Mouse (Mus musculus): ENCODE results near the gene Vwa3a. TPM values are rescaled to one million over a fixed set of nuclear protein-coding genes. Genes with fewer than 3 reads are reported as not detected.

Gene Vwa3a
- polyA plus RNA-seq, 1 experiment: 0.05 TPM

DNA sequence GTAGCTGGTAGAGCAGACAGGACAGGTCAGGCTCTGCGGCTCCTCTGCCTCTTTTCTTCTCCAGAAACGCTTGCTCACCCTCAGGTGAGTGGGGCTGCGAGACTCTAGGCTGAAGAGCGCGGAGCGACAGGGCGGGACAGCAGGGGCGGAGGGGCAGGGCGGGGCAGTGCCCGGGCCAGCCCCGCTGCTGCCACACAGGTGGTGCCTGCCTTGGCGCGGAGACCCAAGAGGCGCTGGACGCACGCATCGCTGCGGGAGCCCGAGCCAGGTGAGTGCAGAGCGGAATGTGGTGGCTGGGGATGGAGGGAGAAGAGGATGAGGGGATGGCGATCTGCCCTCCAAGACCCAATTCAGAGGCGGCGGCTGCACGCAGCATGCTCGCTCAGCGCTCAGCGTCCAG is 70.6 kb downstream of the Vwa3a start:
- Histone ChIP-seq H3K4me3 (no peak overlapping the region), H3K4me2 (ENCODE audit: low read depth) (no peak overlapping the region), H3K36me3 (ENCODE audit: control insufficient read depth, insufficient read depth) (no peaks in the 10 kb centered on the region), H3K27me3 (ENCODE audit: control insufficient read depth, insufficient read depth, insufficient read length) (peaks cover 26% of the 10 kb centered on the region), H3K79me2 (ENCODE audit: control insufficient read depth, insufficient read depth) (no peaks in the 10 kb centered on the region), H3ac (ENCODE audit: control insufficient read depth, insufficient read length) (no peak overlapping the region)
- TF ChIP-seq CEBPB (IDR thresholded peaks at IDR 0.05; ENCODE audit: insufficient read depth, poor library complexity, severe bottlenecking) (no peak), E2F4 (IDR thresholded peaks at IDR 0.05; ENCODE audit: insufficient read depth) (no peak), MYOD1 (IDR thresholded peaks at IDR 0.05; ENCODE audit: control insufficient read depth in 1 of 3, insufficient read length in 2 of 3, low read depth in 2 of 3) (no peak), POLR2A (IDR thresholded peaks at IDR 0.05; ENCODE audit: insufficient read length, low read depth) (no peak), MYOG (IDR thresholded peaks at IDR 0.05; ENCODE audit: control insufficient read depth in 1 of 3, insufficient read depth in 1 of 3, insufficient read length in 2 of 3, low read depth in 2 of 3) (no peak), MAX (IDR thresholded peaks at IDR 0.05; ENCODE audit: low read depth) (no peak), USF1 (IDR thresholded peaks at IDR 0.05; ENCODE audit: low read depth) (no peak), REST (IDR thresholded peaks at IDR 0.05; ENCODE audit: insufficient read depth, insufficient read length) (no peak), SRF (IDR thresholded peaks at IDR 0.05; ENCODE audit: control insufficient read depth, insufficient read length, low read depth) (no peak), POLR2AphosphoS2 (IDR thresholded peaks at IDR 0.05; ENCODE audit: insufficient read length, low read depth) (no peak), TCF3 (IDR thresholded peaks at IDR 0.05; ENCODE audit: insufficient read length, low read depth) (no peak), TCF12 (IDR thresholded peaks at IDR 0.05; ENCODE audit: insufficient read depth, poor library complexity, severe bottlenecking) (no peak)

DNA sequence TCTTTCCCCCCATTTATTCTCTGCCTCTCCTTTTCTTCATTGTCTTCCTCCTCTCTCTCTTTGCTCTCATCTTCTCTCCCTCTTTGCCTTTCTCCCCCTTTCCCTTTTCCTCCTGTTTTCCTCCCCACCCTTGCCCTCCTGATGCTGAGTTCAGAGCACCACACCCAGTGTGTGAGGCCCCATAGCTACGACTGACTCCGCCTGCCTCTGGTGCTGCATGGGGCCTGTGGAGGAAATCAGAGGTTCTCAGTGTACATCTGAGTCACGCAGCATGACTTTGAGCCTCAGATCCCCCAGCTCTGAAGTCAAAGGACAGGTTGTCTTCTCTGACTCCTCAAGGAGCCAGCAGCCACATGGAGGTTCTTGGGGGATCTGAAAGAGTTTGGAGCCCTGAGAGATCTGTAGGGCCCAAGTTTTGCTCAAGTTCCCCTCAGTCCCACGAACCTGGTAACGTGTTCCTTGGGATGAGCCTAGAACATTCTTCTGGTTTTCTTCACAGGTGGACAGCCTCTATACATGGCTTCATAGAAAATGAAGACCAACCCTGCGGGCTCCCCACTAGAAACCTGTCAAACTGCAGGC is 72.8 kb downstream of the Vwa3a start, which contains the start of gene Gm5737:
Gene Gm5737 (plus strand): TSS at position 532 of the 582 bp plus-strand sequence.
- H3K4me2 ChIP-seq (ENCODE audit: low read depth): no peak within 1 kb of the TSS
- H3K27me3 ChIP-seq (ENCODE audit: control insufficient read depth, insufficient read depth, insufficient read length): peaks cover 32% of the 10 kb centered on the region

DNA sequence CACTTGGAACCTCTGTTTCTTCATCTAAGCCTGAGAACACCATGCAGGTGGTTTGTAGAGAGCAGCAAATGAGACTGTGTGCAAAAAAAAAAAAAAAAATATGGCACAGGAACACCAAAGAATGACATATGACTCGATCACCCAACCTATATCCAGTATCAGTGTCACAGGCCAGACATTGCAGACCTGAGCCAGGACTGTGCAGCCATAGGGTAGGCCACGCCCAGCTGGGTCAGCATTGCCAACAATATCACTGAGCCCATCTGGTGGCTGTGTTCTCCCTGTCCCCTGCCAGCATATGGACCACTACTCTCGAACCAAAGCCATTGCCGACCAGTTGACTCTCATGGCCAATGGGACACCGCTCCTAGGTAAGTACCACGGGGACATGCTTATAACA is 78.4 kb downstream of the Vwa3a start:
- Histone ChIP-seq H3K79me2 (ENCODE audit: control insufficient read depth, insufficient read depth) (no peaks in the 10 kb centered on the region), H3K27me3 (ENCODE audit: control insufficient read depth, insufficient read depth, insufficient read length) (peaks cover 13% of the 10 kb centered on the region), H3K4me3 (no peak overlapping the region), H3K4me2 (ENCODE audit: low read depth) (no peak overlapping the region), H3ac (ENCODE audit: control insufficient read depth, insufficient read length) (no peak overlapping the region), H3K36me3 (ENCODE audit: control insufficient read depth, insufficient read depth) (no peaks in the 10 kb centered on the region)
- TF ChIP-seq REST (IDR thresholded peaks at IDR 0.05; ENCODE audit: insufficient read depth, insufficient read length): no peak
- no peak for TF ChIP-seq SRF (IDR thresholded peaks at IDR 0.05; ENCODE audit: control insufficient read depth, insufficient read length, low read depth)
- TF ChIP-seq USF1 (IDR thresholded peaks at IDR 0.05; ENCODE audit: low read depth): no peak
- no peak for TF ChIP-seq TCF12 (IDR thresholded peaks at IDR 0.05; ENCODE audit: insufficient read depth, poor library complexity, severe bottlenecking)

More for the DNA sequence above, 72.8 kb downstream of the Vwa3a start, which contains the start of gene Gm5737:
- no peaks in the 10 kb centered on the region for H3K36me3 ChIP-seq (ENCODE audit: control insufficient read depth, insufficient read depth)
- TF ChIP-seq MYOG (IDR thresholded peaks at IDR 0.05; ENCODE audit: control insufficient read depth in 1 of 3, insufficient read depth in 1 of 3, insufficient read length in 2 of 3, low read depth in 2 of 3): no peak
- no peak for TF ChIP-seq USF1 (IDR thresholded peaks at IDR 0.05; ENCODE audit: low read depth)
- TF ChIP-seq MAX (IDR thresholded peaks at IDR 0.05; ENCODE audit: low read depth): no peak
- no peak for TF ChIP-seq E2F4 (IDR thresholded peaks at IDR 0.05; ENCODE audit: insufficient read depth)
- no peak for TF ChIP-seq POLR2A (IDR thresholded peaks at IDR 0.05; ENCODE audit: insufficient read length, low read depth)
- no peak for TF ChIP-seq TCF3 (IDR thresholded peaks at IDR 0.05; ENCODE audit: insufficient read length, low read depth)
- TF ChIP-seq SRF (IDR thresholded peaks at IDR 0.05; ENCODE audit: control insufficient read depth, insufficient read length, low read depth): no peak
- no peak for TF ChIP-seq CEBPB (IDR thresholded peaks at IDR 0.05; ENCODE audit: insufficient read depth, poor library complexity, severe bottlenecking)
- TF ChIP-seq MYOD1 (IDR thresholded peaks at IDR 0.05; ENCODE audit: control insufficient read depth in 1 of 3, insufficient read length in 2 of 3, low read depth in 2 of 3): no peak
- no peak for TF ChIP-seq REST (IDR thresholded peaks at IDR 0.05; ENCODE audit: insufficient read depth, insufficient read length)
- no peak for TF ChIP-seq TCF12 (IDR thresholded peaks at IDR 0.05; ENCODE audit: insufficient read depth, poor library complexity, severe bottlenecking)
- TF ChIP-seq POLR2AphosphoS2 (IDR thresholded peaks at IDR 0.05; ENCODE audit: insufficient read length, low read depth): no peak
- H3K4me3 ChIP-seq: no peak within 1 kb of the TSS
- no peak within 1 kb of the TSS for H3ac ChIP-seq (ENCODE audit: control insufficient read depth, insufficient read length)
- no peaks in the 10 kb centered on the region for H3K79me2 ChIP-seq (ENCODE audit: control insufficient read depth, insufficient read depth)

DNA sequence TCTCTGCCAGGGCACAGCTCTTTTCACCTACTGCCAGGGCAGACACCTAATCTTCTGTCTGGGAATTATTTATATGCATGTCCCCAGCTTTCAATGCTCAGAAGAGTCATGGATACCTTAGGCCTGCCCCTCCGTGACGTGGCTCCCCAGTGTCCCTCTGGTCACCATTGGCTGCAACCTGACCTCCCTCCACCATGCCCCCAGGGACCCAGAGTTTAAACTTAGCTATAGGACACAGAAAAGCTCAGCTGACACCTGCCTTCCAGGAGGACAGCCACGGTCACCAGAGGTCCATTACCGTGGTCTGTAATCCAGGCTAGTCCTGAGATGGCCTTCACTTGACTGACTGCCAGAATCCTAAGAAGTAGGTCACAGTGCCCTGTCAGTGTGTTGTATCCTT is 80.3 kb downstream of the Vwa3a start:
- Histone ChIP-seq H3K4me3 (no peak overlapping the region), H3ac (ENCODE audit: control insufficient read depth, insufficient read length) (no peak overlapping the region), H3K27me3 (ENCODE audit: control insufficient read depth, insufficient read depth, insufficient read length) (peaks cover 13% of the 10 kb centered on the region), H3K4me2 (ENCODE audit: low read depth) (no peak overlapping the region), H3K79me2 (ENCODE audit: control insufficient read depth, insufficient read depth) (no peaks in the 10 kb centered on the region), H3K36me3 (ENCODE audit: control insufficient read depth, insufficient read depth) (no peaks in the 10 kb centered on the region)
- TF ChIP-seq TCF12 (IDR thresholded peaks at IDR 0.05; ENCODE audit: insufficient read depth, poor library complexity, severe bottlenecking) (no peak), MYOD1 (IDR thresholded peaks at IDR 0.05; ENCODE audit: control insufficient read depth in 1 of 3, insufficient read length in 2 of 3, low read depth in 2 of 3) (no peak), POLR2A (IDR thresholded peaks at IDR 0.05; ENCODE audit: insufficient read length, low read depth) (no peak), USF1 (IDR thresholded peaks at IDR 0.05; ENCODE audit: low read depth) (no peak), TCF3 (IDR thresholded peaks at IDR 0.05; ENCODE audit: insufficient read length, low read depth) (no peak), MAX (IDR thresholded peaks at IDR 0.05; ENCODE audit: low read depth) (no peak), SRF (IDR thresholded peaks at IDR 0.05; ENCODE audit: control insufficient read depth, insufficient read length, low read depth) (no peak), E2F4 (IDR thresholded peaks at IDR 0.05; ENCODE audit: insufficient read depth) (no peak), MYOG (IDR thresholded peaks at IDR 0.05; ENCODE audit: control insufficient read depth in 1 of 3, insufficient read depth in 1 of 3, insufficient read length in 2 of 3, low read depth in 2 of 3) (no peak), POLR2AphosphoS2 (IDR thresholded peaks at IDR 0.05; ENCODE audit: insufficient read length, low read depth) (no peak), REST (IDR thresholded peaks at IDR 0.05; ENCODE audit: insufficient read depth, insufficient read length) (no peak), CEBPB (IDR thresholded peaks at IDR 0.05; ENCODE audit: insufficient read depth, poor library complexity, severe bottlenecking) (no peak)

All from myocyte (in vitro differentiated cells).